Mouse (Mus musculus): Measurements from ENCODE around the gene Fcho1. TPM values are rescaled to one million over a fixed set of nuclear protein-coding genes. Genes with fewer than 3 reads are reported as not detected.
"Not testable (repeated sequence)": the region's sequence is repeated elsewhere in the genome, so short reads cannot be mapped to it uniquely, and the experiment has no call there.

The Fcho1 gene
- polyA plus RNA-seq, 1 experiment, result 201 TPM

DNA sequence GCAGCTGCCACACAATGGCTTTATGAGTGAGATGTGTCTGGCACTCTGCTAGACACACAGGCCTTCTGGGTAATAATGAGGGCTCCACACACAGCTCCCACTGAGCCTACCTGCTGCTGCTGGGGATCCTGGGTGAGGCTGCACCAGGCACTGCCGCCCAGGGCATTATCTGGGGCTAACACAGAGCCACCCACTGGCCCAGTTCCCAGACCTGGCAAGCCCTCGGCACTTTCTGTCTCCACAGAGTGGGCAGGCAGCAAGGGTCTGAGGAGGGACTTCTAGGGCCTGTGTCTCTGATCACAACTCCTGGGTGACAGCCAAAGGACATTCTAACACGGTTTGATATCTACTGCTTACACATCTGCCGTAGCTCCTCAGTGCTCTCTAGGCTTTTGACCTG lies 6.3 kb downstream of the Fcho1 start:
- peak in 1 of 2 experiments; percentile 62 for DNase-seq (ENCODE audit: extremely low spot score in 1 of 2, low spot score in 1 of 2)

DNA sequence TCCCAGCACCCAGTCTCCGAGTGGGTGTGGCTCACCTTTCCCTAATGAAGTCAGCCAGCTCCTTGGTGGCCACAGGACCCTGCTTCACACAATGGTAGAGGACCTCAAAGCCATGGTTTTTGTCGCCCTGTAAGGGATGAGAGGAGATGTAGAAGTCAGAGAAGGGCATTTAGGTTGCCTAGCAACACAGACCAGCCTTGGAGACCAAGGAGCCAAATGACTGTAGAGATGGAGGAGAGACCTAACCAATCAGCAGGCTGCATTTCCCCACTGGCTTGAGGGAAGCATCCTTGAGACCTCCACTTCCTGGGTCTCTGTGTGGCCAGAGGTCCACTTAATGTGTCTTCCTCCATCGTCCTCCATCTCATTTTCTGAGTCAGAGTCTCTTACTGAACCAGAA lies 7.3 kb downstream of the Fcho1 start:
- DNase-seq (ENCODE audit: extremely low spot score in 1 of 2, low spot score in 1 of 2), result no peak

DNA sequence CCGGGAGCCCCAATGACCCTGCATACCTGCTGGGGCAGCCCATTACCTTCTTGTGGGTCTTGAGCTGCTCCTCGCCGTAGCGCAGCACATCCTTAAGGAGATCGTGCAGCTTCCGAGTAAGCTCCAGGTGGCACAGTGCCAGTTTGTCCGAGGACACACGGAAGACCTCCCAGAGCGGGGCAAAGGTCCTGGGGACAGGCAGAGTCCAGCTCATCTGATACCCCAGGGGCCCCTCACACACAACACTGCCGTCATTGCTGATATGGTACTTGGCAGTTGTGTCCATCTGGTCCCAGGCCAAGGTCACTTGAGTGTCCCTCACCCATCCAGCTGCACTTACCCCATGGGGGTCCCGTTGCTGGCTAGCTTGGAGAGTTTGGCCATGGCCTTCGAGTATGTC lies 8.4 kb downstream of the Fcho1 start:
- DNase-seq (ENCODE audit: extremely low spot score in 1 of 2, low spot score in 1 of 2), result no peak

DNA sequence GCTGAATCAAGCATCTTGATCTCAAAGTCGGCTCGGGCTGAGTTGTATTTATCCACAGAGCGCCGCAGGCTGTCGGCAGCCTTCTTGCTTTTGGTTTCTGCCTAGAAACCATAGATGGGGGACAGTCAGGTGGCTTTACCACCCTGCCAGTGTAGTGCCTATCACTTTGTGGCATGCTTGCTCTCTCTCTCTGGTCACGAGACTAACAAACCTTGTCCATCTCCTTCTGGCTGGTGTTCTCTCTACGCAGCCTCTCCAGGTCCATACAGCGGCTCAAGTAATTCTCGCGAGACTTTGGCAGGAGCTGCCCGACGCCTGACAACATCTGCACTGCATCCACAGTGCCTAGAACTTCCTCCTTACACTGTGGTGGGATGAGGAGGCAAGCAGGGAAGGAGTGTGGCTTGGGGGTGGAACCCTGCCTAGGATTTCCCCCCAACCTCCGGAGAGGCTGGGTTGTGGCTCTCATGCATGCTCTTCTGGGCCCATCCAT lies 8.9 kb downstream of the Fcho1 start:
- DNase-seq (ENCODE audit: extremely low spot score in 1 of 2, low spot score in 1 of 2), result no peak

DNA sequence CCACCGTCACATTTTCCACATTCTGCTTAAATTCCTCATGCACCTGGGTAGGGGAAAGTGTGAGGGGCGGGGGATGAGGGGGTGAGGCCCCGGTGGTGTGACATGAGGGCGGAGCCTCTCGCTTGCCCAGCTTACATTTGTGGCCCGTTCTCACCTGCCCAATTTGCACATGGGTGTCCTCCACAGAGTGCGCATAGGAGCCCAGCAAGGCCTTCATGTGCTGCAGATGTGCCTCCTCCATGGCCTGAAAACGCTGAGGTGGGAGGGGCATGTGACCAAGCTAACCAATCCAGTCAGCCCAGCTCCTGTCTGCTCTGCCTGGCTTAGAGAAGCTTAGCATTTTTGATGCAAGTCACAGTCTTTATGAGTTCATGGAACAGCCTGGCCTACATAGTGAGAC lies 10.0 kb downstream of the Fcho1 start:
- no peak for DNase-seq (ENCODE audit: extremely low spot score in 1 of 2, low spot score in 1 of 2)

- DNase-seq (ENCODE audit: extremely low spot score in 1 of 2, low spot score in 1 of 2), result peak in 1 of 2 experiments; percentile 57
Measured at GRCm38 (mm10) chr8:71711574-71711973, 13.9 kb downstream of the Fcho1 start.

DNA sequence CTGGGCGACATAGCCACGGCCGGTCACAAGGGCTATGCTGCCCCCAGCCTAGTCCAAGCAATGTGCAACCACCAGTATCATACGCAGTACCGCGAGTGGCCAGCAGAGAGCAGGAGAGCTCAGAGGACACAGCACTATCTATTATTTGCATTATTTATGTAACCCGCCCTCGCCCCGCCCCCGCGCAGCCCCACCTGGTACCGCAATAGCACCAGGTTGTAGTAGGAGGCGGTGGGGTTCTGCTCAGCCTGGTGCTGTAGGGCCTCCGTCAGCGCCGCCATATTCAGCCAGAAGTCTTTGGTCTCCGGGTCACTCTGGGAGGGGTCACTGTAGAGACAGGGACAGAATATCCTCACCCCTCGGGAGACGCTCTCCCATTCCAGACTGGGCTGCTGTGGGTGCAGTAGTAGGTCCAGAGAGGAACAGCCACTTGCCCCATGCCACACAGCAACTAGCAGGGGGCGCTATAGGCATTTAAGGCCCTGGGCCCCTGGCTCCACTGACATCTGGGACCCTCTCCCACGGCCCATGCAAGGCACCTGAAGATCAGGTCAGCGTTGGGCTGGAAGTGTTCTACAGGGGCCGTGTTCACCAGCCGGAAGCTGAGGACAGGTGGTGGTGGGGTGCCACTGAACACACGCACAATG lies 15.6 kb downstream of the Fcho1 start:
- peak; percentile 80 to 94 for DNase-seq (ENCODE audit: extremely low spot score in 1 of 2, low spot score in 1 of 2)

- peak in 1 of 2 experiments; percentile 67 for DNase-seq (ENCODE audit: extremely low spot score in 1 of 2, low spot score in 1 of 2)
Measured at GRCm38 (mm10) chr8:71709134-71709799, 16.2 kb downstream of the Fcho1 start.

GRCm38 (mm10) chr8:71707874-71708273 lies 17.6 kb downstream of the Fcho1 start:
- peak in 1 of 2 experiments; percentile 79 for DNase-seq (ENCODE audit: extremely low spot score in 1 of 2, low spot score in 1 of 2)

GRCm38 (mm10) chr8:71703400-71703799 lies 22.1 kb downstream of the Fcho1 start:
- DNase-seq (ENCODE audit: extremely low spot score in 1 of 2, low spot score in 1 of 2), result not testable (repeated sequence)

DNA sequence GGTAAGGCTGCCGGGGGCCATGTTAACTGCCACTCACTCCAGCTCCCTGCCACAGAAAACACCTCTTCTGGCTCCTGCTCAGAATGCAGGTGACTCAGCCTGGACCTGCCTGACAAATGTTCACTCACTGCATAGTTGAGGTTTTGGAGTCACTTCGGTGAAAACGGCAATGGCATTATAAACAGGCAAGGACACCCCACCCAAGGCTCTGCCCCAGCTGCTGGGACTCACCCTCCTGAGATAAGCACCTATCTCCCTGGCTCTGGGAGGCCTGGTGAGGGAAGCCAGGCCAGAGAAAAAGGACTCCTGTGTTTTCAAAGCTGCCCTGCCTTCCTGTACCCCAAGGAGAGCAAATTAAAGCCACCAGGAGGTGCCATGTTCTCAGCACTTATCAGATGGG lies 22.6 kb downstream of the Fcho1 start:
- DNase-seq (ENCODE audit: extremely low spot score in 1 of 2, low spot score in 1 of 2), result no peak

- no peak for DNase-seq (ENCODE audit: extremely low spot score in 1 of 2, low spot score in 1 of 2)
Measured at GRCm38 (mm10) chr8:71702087-71702432, 23.5 kb downstream of the Fcho1 start.

GRCm38 (mm10) chr8:71701414-71702086 lies 24.0 kb downstream of the Fcho1 start, which contains the start of gene B3gnt3:
B3gnt3 (minus strand) TSS chr8:71701789.
- no peak for DNase-seq (ENCODE audit: extremely low spot score in 1 of 2, low spot score in 1 of 2)

GRCm38 (mm10) chr8:71700493-71701269 lies 24.8 kb downstream of the Fcho1 start:
- no peak for DNase-seq (ENCODE audit: extremely low spot score in 1 of 2, low spot score in 1 of 2)

GRCm38 (mm10) chr8:71695456-71695855 lies 30.1 kb downstream of the Fcho1 start:
- DNase-seq (ENCODE audit: extremely low spot score in 1 of 2, low spot score in 1 of 2), result not testable (repeated sequence)

GRCm38 (mm10) chr8:71693166-71694041 lies 32.1 kb downstream of the Fcho1 start:
- no peak for DNase-seq (ENCODE audit: extremely low spot score in 1 of 2, low spot score in 1 of 2)

DNA sequence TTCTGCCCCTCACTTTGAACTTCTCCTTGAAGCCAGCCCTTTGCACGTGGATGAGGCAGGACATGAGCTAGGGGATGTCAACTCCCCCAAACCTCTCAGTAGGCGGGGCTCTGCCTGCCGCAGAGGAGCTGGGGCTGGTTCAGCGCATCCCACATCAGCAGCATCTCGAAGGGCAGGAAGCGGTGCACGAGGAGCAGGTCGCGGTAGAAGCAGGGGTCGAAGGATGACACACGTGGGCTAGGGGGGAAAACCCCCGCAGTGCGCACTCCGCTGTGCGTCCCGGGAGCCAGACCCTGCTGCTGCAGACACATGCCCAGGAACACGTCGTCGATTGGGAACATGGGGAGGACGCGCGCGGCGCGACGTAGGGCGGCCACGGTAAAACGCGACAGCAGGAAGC lies 33.0 kb downstream of the Fcho1 start:
- DNase-seq (ENCODE audit: extremely low spot score in 1 of 2, low spot score in 1 of 2), result no peak

- DNase-seq (ENCODE audit: extremely low spot score in 1 of 2, low spot score in 1 of 2), result no peak
Measured at GRCm38 (mm10) chr8:71689028-71689427, 36.5 kb downstream of the Fcho1 start, which contains the start of gene Insl3. Insl3 (plus strand) TSS chr8:71689214.

DNA sequence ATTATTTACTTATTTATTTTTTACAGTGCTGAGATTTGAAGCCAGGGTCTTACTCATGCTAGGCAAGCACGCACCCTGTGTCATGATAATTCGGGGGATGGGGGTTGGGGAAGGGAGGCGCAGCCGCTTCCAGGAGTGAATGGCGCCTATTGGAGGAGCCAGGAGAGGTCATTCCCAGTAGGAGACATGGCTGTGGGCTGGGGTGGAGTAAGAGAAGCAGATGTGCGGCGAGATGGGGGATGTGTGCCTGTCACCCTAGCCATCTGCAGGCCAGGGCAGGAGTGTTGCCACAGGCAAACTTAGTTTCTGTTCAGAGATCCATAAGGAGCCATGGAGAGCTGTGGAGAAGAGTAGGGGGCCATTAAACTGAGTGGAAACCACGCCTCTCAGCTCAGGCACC lies 37.9 kb downstream of the Fcho1 start:
- no peak for DNase-seq (ENCODE audit: extremely low spot score in 1 of 2, low spot score in 1 of 2)
